In genomic region chr16:45711263-45711662, GRCm38 (mm10) we compare ENCODE assay signal across 9 mouse cellular contexts. TPM values are rescaled to one million over a fixed set of nuclear protein-coding genes. Genes with fewer than 3 reads are reported as not detected.
DNase-seq lines count a peak whose midpoint lies in the region; ATAC-seq and TF ChIP-seq lines count a peak whose summit lies in the region.
"Had no signal": no experiment of that assay in that cellular context is flagged by ENCODE, and none has a peak within 500 bp of the region (broad histone marks: within the 10 kb centered on the region; RNA-seq: fewer than 3 reads in every experiment).

No protein-coding gene starts in this region.

- TF ChIP-seq EP300 in heart, postnatal 0 days (IDR thresholded peaks at IDR 0.05; ENCODE audit: low read depth), result no peak
- TF ChIP-seq EP300 in ES-Bruce4 (IDR thresholded peaks at IDR 0.05; ENCODE audit: insufficient read depth, low read depth, low read length), result no peak

- intact Hi-C loops in heart, postnatal 14 days (cut with DNase I), result no loop called here
- intact Hi-C loops in left cerebral cortex, postnatal 10 days (cut with DNase I), result no loop called here

- TF ChIP-seq POLR2A in ES-Bruce4 (IDR thresholded peaks at IDR 0.05; ENCODE audit: insufficient read depth, low read length), result no peak

- no peak overlapping the region for H3K4me2 ChIP-seq in heart, postnatal 0 days (ENCODE audit: low read depth, low read length)

- H3K27me3 ChIP-seq in heart, postnatal 0 days (ENCODE audit: control insufficient read depth, insufficient read depth, low read length), result no peaks in the 10 kb centered on the region
- H3K27me3 ChIP-seq in ES-Bruce4 (ENCODE audit: control insufficient read depth, insufficient read depth, low read length, poor library complexity, severe bottlenecking), result no peaks in the 10 kb centered on the region

- ATAC-seq in heart, postnatal 0 days (ENCODE audit: insufficient read depth, low read depth), result no peak

- no peak overlapping the region for H3K9ac ChIP-seq in heart, postnatal 0 days (replicated peaks; ENCODE audit: low read depth, low read length)
- H3K9ac ChIP-seq in ES-Bruce4 (ENCODE audit: low read depth, poor library complexity, severe bottlenecking), result no peak overlapping the region

- no peaks in the 10 kb centered on the region for H3K4me1 ChIP-seq in heart, postnatal 0 days (ENCODE audit: control insufficient read depth, insufficient read depth)
- H3K4me1 ChIP-seq in ES-Bruce4 (ENCODE audit: control insufficient read depth, insufficient read depth, low read length), result no peaks in the 10 kb centered on the region

- 0 out of 2 replicates have a peak, but pooled peaks cover 3% of the 10 kb centered on the region for H3K9me3 ChIP-seq in heart, postnatal 0 days (replicated peaks; ENCODE audit: control insufficient read depth, low read length)
- no peaks in the 10 kb centered on the region for H3K9me3 ChIP-seq in ES-Bruce4 (replicated peaks; ENCODE audit: control insufficient read depth, insufficient read depth, low read length, poor library complexity, severe bottlenecking)

- no peak overlapping the region for H3K27ac ChIP-seq in heart, postnatal 0 days (ENCODE audit: low read depth)
- no peak overlapping the region for H3K27ac ChIP-seq in ES-Bruce4 (ENCODE audit: insufficient read depth, low read length)

- 62% methylated on average over 7 of the region's 7 CpGs for WGBS in heart, postnatal 0 days

- H3K4me3 ChIP-seq in heart, postnatal 0 days (ENCODE audit: low read depth, low read length), result no peak overlapping the region
- no peak overlapping the region for H3K4me3 ChIP-seq in ES-Bruce4 (ENCODE audit: low read depth, low read length)

- no peak for DNase-seq in heart, postnatal 0 days (ENCODE audit: low spot score)
- DNase-seq in heart, postnatal 14 days, result no peak
- DNase-seq in cerebellum, postnatal 10 days, result peak; percentile 43 to 53
- DNase-seq in kidney, postnatal 14 days, result peak; percentile 20
- DNase-seq in heart, adult 8-10 months (ENCODE audit: low spot score), result no peak
- DNase-seq in thymus, postnatal 36 days, result no peak
- DNase-seq in left cerebral cortex, postnatal 10 days (ENCODE audit: extremely low spot score in 1 of 2, low spot score in 2 of 2), result no peak
- DNase-seq: thymus, postnatal 25 days had no signal

- no peaks in the 10 kb centered on the region for H3K36me3 ChIP-seq in heart, postnatal 0 days (replicated peaks; ENCODE audit: control insufficient read depth, insufficient read depth, low read length)
- H3K36me3 ChIP-seq in ES-Bruce4 (ENCODE audit: control insufficient read depth, insufficient read depth, low read length, poor library complexity, severe bottlenecking), result no peaks in the 10 kb centered on the region

- peak; percentile 50 for TF ChIP-seq CTCF in heart, postnatal 0 days (IDR thresholded peaks at IDR 0.05; ENCODE audit: low read depth)
- TF ChIP-seq CTCF in ES-Bruce4 (IDR thresholded peaks at IDR 0.05; ENCODE audit: low read depth, low read length), result peak; percentile 60

RNA-seq across cellular contexts. Expression of gene Tagln3, which starts 13.1 kb away (rescaled TPM):
- 1.3 TPM in 1 of 2 replicates, not detected in the other for total RNA-seq in heart, postnatal 0 days (2014; rRNA removed; ENCODE audit: low replicate concordance)
- polyA plus RNA-seq in heart, postnatal 0 days (2015; fragmentation: Nextera tagmentation; extraction: Ambion mirVana), result 0.57 and 0.82 TPM in 2 replicates
- under 1 TPM; 0.38 to 0.54 TPM for total RNA-seq in heart, postnatal 14 days (2021)
- polyA plus RNA-seq in ES-Bruce4 (2011; ENCODE audit: insufficient read depth, insufficient read length, low read depth, missing spikeins), result 3.7 and 4.9 TPM in 2 replicates
- total RNA-seq in heart, adult 8-10 months (2022), result under 1 TPM in 3 of 4 experiments, not detected in 1; 0.60 to 0.98 (median 0.78) TPM
- total RNA-seq in left cerebral cortex, postnatal 10 days (2021), result 100 to 1,000 TPM; 224 to 244 TPM

RNA-seq across cellular contexts. Expression of gene Tmprss7, which starts 17.8 kb away (rescaled TPM):
- not detected in 2 replicates for total RNA-seq in heart, postnatal 0 days (2014; rRNA removed; ENCODE audit: low replicate concordance)
- not detected in 2 replicates for polyA plus RNA-seq in heart, postnatal 0 days (2015; fragmentation: Nextera tagmentation; extraction: Ambion mirVana)
- not detected for total RNA-seq in heart, postnatal 14 days (2021)
- not detected in 2 replicates for polyA plus RNA-seq in ES-Bruce4 (2011; ENCODE audit: insufficient read depth, insufficient read length, low read depth, missing spikeins)
- total RNA-seq in heart, adult 8-10 months (2022), result not detected
- total RNA-seq in left cerebral cortex, postnatal 10 days (2021), result 10 to 100 TPM in 1 of 2 experiments, 1 to 10 TPM in 1; 9.7 to 10.9 TPM

RNA-seq across cellular contexts. Expression of gene Abhd10, which starts 31.5 kb away (rescaled TPM):
- 8.7 and 10.4 TPM in 2 replicates for total RNA-seq in heart, postnatal 0 days (2014; rRNA removed; ENCODE audit: low replicate concordance)
- 30.8 and 32.8 TPM in 2 replicates for polyA plus RNA-seq in heart, postnatal 0 days (2015; fragmentation: Nextera tagmentation; extraction: Ambion mirVana)
- total RNA-seq in heart, postnatal 14 days (2021), result 10 to 100 TPM; 17.3 to 18.9 TPM
- 24.1 and 25.9 TPM in 2 replicates for polyA plus RNA-seq in ES-Bruce4 (2011; ENCODE audit: insufficient read depth, insufficient read length, low read depth, missing spikeins)
- 10 to 100 TPM; 16.5 to 20.8 (median 17.1) TPM for total RNA-seq in heart, adult 8-10 months (2022)
- total RNA-seq in left cerebral cortex, postnatal 10 days (2021), result 10 to 100 TPM; 21.1 to 22.1 TPM

RNA-seq across cellular contexts. Expression of gene BC016579, which starts 57.4 kb away (rescaled TPM):
- total RNA-seq in heart, postnatal 0 days (2014; rRNA removed; ENCODE audit: low replicate concordance), result not detected in 2 replicates
- polyA plus RNA-seq in heart, postnatal 0 days (2015; fragmentation: Nextera tagmentation; extraction: Ambion mirVana), result not detected in 2 replicates
- total RNA-seq in heart, postnatal 14 days (2021), result not detected
- not detected in 2 replicates for polyA plus RNA-seq in ES-Bruce4 (2011; ENCODE audit: insufficient read depth, insufficient read length, low read depth, missing spikeins)
- not detected for total RNA-seq in heart, adult 8-10 months (2022)
- total RNA-seq in left cerebral cortex, postnatal 10 days (2021), result under 1 TPM; 0.15 to 0.20 TPM

Comparison
In these comparisons a context has a peak if more than half of its experiments do, and no peak if none do; other contexts are left out.
1. DNase-seq: peak in cerebellum, postnatal 10 days (2 of 2) and kidney, postnatal 14 days (single experiment); none in heart, postnatal 0 days (single experiment), heart, postnatal 14 days (0 of 2), heart, adult 8-10 months (single experiment), thymus, postnatal 36 days (0 of 2) and left cerebral cortex, postnatal 10 days (0 of 2).
2. RNA of gene Tagln3, which starts 13.1 kb away (total RNA-seq): 224 to 244 TPM in left cerebral cortex, postnatal 10 days; 1.3 TPM in heart, postnatal 0 days, 0.60 to 0.98 TPM in heart, adult 8-10 months and 0.38 to 0.54 TPM in heart, postnatal 14 days; every median in the first group is over 10 times any median in the second.
3. RNA of gene Tmprss7, which starts 17.8 kb away (total RNA-seq): 9.7 to 10.9 TPM in left cerebral cortex, postnatal 10 days; not detected in heart, postnatal 0 days, not detected in heart, postnatal 14 days and not detected in heart, adult 8-10 months; every median in the first group is over 10 times any median in the second.